Mouse (Mus musculus) MEL (cell line): ENCODE measurements around the gene Klhl3. TPM values are rescaled to one million over a fixed set of nuclear protein-coding genes. Genes with fewer than 3 reads are reported as not detected.
A peak's percentile ranks its signal among the peaks of the same experiment; 100 is the strongest.

ENCODE experiments used
- BHLHE40 ChIP-seq: IDR thresholded peaks from 2 replicates; pipeline ENCODE4 v1.6.1; 2012; ENCODE audit warnings: low read depth, mild to moderate bottlenecking, inconsistent platforms, low read length, improper control_type of control experiment, borderline replicate concordance
- CHD1 ChIP-seq: IDR thresholded peaks from 2 replicates; pipeline ENCODE4 v1.6.1; 2012; ENCODE audit warnings: low read depth, mild to moderate bottlenecking, inconsistent platforms, low read length, improper control_type of control experiment
- CHD2 ChIP-seq: IDR thresholded peaks from 2 replicates; pipeline ENCODE4 v1.6.1; 2011; ENCODE audit warnings: low read length, improper control_type of control experiment
- E2F4 ChIP-seq: IDR thresholded peaks from 2 replicates; pipeline ENCODE4 v1.6.1; 2011; ENCODE audit warnings: low read depth, low read length, improper control_type of control experiment, borderline replicate concordance
- ELF1 ChIP-seq: IDR thresholded peaks from 2 replicates; pipeline ENCODE4 v1.6.1; 2014; ENCODE audit warnings: low read depth, mild to moderate bottlenecking, inconsistent platforms, low read length, improper control_type of control experiment, moderate library complexity
- EP300 ChIP-seq, 2 experiments: IDR thresholded peaks; 2 replicates each; pipeline ENCODE4 v1.6.1; 2011; ENCODE audit warnings: improper control_type of control experiment in 2 of 2, low read length in 2 of 2, low read depth in 1 of 2, mild to moderate bottlenecking in 1 of 2
- ETS1 ChIP-seq: IDR thresholded peaks from 2 replicates; pipeline ENCODE4 v1.6.1; 2012; ENCODE audit warnings: low read depth, mild to moderate bottlenecking, inconsistent platforms, low read length, improper control_type of control experiment, moderate library complexity
- HCFC1 ChIP-seq: IDR thresholded peaks from 2 replicates; pipeline ENCODE4 v1.6.1; 2012; ENCODE audit warnings: low read depth, mild to moderate bottlenecking, inconsistent platforms, low read length, improper control_type of control experiment, moderate library complexity
- JUND ChIP-seq: IDR thresholded peaks from 2 replicates; pipeline ENCODE4 v1.6.1; 2011; ENCODE audit warnings: low read depth, mild to moderate bottlenecking, improper control_type of control experiment, low read length
- MAFK ChIP-seq: IDR thresholded peaks from 2 replicates; pipeline ENCODE4 v1.6.1; 2011; ENCODE audit warnings: low read depth, mild to moderate bottlenecking, low read length, improper control_type of control experiment, borderline replicate concordance
- MAX ChIP-seq: IDR thresholded peaks from 2 replicates; pipeline ENCODE4 v1.6.1; 2011; ENCODE audit warnings: low read length, improper control_type of control experiment
- MAZ ChIP-seq: IDR thresholded peaks from 2 replicates; pipeline ENCODE4 v1.6.1; 2012; ENCODE audit warnings: low read depth, mild to moderate bottlenecking, inconsistent platforms, low read length, improper control_type of control experiment
- MEF2A ChIP-seq: IDR thresholded peaks from 2 replicates; pipeline ENCODE4 v1.6.1; 2014; ENCODE audit warnings: low read depth, mild to moderate bottlenecking, inconsistent platforms, low read length, improper control_type of control experiment; ENCODE audit not compliant: poor library complexity, insufficient replicate concordance, severe bottlenecking; ENCODE audit errors: extremely low read depth
- MXI1 ChIP-seq: IDR thresholded peaks from 2 replicates; pipeline ENCODE4 v1.6.1; 2011; ENCODE audit warnings: mild to moderate bottlenecking, low read depth, low read length, improper control_type of control experiment
- MYC ChIP-seq: IDR thresholded peaks from 2 replicates; pipeline ENCODE4 v1.6.1; 2011; ENCODE audit warnings: low read depth, mild to moderate bottlenecking, low read length, improper control_type of control experiment, moderate library complexity
- POLR2AphosphoS2 ChIP-seq: IDR thresholded peaks from 2 replicates; pipeline ENCODE4 v1.6.1; 2011; ENCODE audit warnings: low read length, improper control_type of control experiment
- POLR2AphosphoS5 ChIP-seq: IDR thresholded peaks from 2 replicates; pipeline ENCODE4 v1.6.1; 2012; ENCODE audit warnings: low read depth, borderline replicate concordance, mild to moderate bottlenecking, inconsistent platforms, low read length, moderate library complexity, mixed read lengths
- SIN3A ChIP-seq: IDR thresholded peaks from 2 replicates; pipeline ENCODE4 v1.6.1; 2012; ENCODE audit warnings: low read length, improper control_type of control experiment, inconsistent platforms
- SMC3 ChIP-seq: IDR thresholded peaks from 2 replicates; pipeline ENCODE4 v1.6.1; 2011; ENCODE audit warnings: low read depth, low read length, improper control_type of control experiment
- TBP ChIP-seq: IDR thresholded peaks from 2 replicates; pipeline ENCODE4 v1.8.0; 2011; ENCODE audit warnings: low read depth, low read length, improper control_type of control experiment
- TCF12 ChIP-seq: IDR thresholded peaks from 2 replicates; pipeline ENCODE4 v1.6.1; 2014; ENCODE audit warnings: low read depth, mild to moderate bottlenecking, inconsistent platforms, low read length, improper control_type of control experiment, moderate library complexity
- UBTF ChIP-seq: IDR thresholded peaks from 2 replicates; pipeline ENCODE4 v1.6.1; 2012; ENCODE audit warnings: low read depth, mild to moderate bottlenecking, inconsistent platforms, low read length, improper control_type of control experiment, moderate library complexity, borderline replicate concordance; ENCODE audit not compliant: insufficient read depth
- ZC3H11A ChIP-seq: IDR thresholded peaks from 2 replicates; pipeline ENCODE4 v1.6.1; 2012; ENCODE audit warnings: low read depth, mild to moderate bottlenecking, inconsistent platforms, low read length, improper control_type of control experiment
- ZKSCAN1 ChIP-seq: IDR thresholded peaks from 2 replicates; pipeline ENCODE4 v1.6.1; 2012; ENCODE audit warnings: low read depth, mild to moderate bottlenecking, inconsistent platforms, low read length, improper control_type of control experiment, moderate library complexity
- ZMIZ1 ChIP-seq: IDR thresholded peaks from 2 replicates; pipeline ENCODE4 v1.6.1; 2012; ENCODE audit warnings: low read depth, mild to moderate bottlenecking, inconsistent platforms, low read length, improper control_type of control experiment, moderate library complexity
- ZNF384 ChIP-seq: IDR thresholded peaks from 2 replicates; pipeline ENCODE4 v1.6.1; 2012; ENCODE audit warnings: low read depth, mild to moderate bottlenecking, inconsistent platforms, low read length, improper control_type of control experiment
- polyA plus RNA-seq, 2 experiments: library from polyadenylated mRNA; stranded (reverse) in 1 of 2; unstranded in 1 of 2; fragments of >175 nt in 1 of 2; fragments of >200 nt in 1 of 2; gene quantifications; 2 replicates each; pipeline versions ENCODE4 v1.2.1 to v1.2.4; 2012; ENCODE audit warnings: low replicate concordance in 2 of 2, low read depth in 1 of 2; ENCODE audit not compliant: insufficient read length in 2 of 2, insufficient read depth in 1 of 2, missing spikeins in 1 of 2
- total RNA-seq: library from RNA; depleted of rRNA; stranded (reverse); fragments of 300-350 nt; gene quantifications from 2 replicates; pipeline ENCODE4 v1.2.3, GENCODE M21; 2012

The Klhl3 gene
- total and polyA plus RNA-seq, 3 experiments: 0.01 TPM; not detected in 2

DNA sequence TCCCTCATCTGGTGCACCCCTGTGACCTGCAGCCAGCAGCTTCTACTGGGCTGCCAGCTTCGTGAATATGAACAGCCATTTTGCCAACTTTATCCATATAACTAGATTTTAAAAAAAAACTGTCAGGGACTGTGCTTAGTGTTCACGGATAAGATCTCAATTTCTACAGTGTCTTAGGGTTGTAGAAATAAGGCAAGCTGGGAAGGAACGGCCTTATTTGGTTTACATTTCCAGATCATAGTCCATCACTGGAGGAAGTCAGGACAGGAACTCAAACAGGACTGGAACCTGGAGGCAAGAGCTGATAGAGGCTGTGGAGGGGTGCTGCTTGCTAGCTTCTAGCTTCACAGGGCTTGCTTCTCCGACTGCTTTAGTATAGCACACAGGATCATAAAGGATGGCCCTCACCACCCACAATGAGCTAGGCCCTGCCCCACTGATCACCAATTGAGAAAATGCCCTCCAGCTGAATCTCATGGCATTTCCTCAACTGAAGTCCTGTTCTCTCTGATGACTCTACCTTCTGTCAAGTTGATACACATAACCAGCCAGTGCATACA, 16.4 kb upstream of the Klhl3 start (continued):
- TF ChIP-seq MAFK (no peak), ZC3H11A (no peak), ZNF384 (0 out of 2 replicates have a peak, but pooled peaks have one; percentile 55), TCF12 (no peak), JUND (no peak), CHD1 (no peak; the same call in 1 of the 2 replicates), POLR2AphosphoS5 (no peak), CHD2 (no peak), MAX (no peak), SMC3 (no peak), ETS1 (0 out of 2 replicates have a peak, but pooled peaks have one; percentile 5), SIN3A (no peak), ZMIZ1 (no peak), TBP (peak; percentile 76), MAZ (no peak), BHLHE40 (no peak), EP300 (IDR thresholded peaks at IDR 0.05; ENCODE audit: low read depth in 1 of 2, low read length in 2 of 2) (no peak), MYC (no peak; the same call in 1 of the 2 replicates), E2F4 (no peak), ZKSCAN1 (no peak), MEF2A (no peak), ELF1 (no peak), MXI1 (no peak), UBTF (0 out of 2 replicates have a peak, but pooled peaks have one; percentile 36), HCFC1 (no peak), POLR2AphosphoS2 (no peak)
